Mouse (Mus musculus) MEL (cell line): ENCODE measurements around the gene Psors1c2.

Experiments used
- CHD1 ChIP-seq: IDR thresholded peaks from 2 replicates; pipeline ENCODE4 v1.6.1; 2012; ENCODE audit warnings: low read depth, mild to moderate bottlenecking, inconsistent platforms, low read length, improper control_type of control experiment
- CTCF ChIP-seq, 3 experiments: IDR thresholded peaks in 2 of 3; conservative IDR thresholded peaks in 1 of 3; 2 replicates each; pipeline ENCODE4 v1.5.1; 2011 to 2012; ENCODE audit warnings: low read length in 3 of 3, low read depth in 2 of 3, mild to moderate bottlenecking in 2 of 3, improper control_type of control experiment in 1 of 3, inconsistent platforms in 1 of 3, mixed read lengths in 1 of 3, moderate library complexity in 1 of 3; ENCODE audit not compliant: control insufficient read depth in 1 of 3, insufficient read depth in 1 of 3, poor library complexity in 1 of 3, severe bottlenecking in 1 of 3
- EP300 ChIP-seq, 2 experiments: IDR thresholded peaks; 2 replicates each; pipeline ENCODE4 v1.6.1; 2011; ENCODE audit warnings: improper control_type of control experiment in 2 of 2, low read length in 2 of 2, low read depth in 1 of 2, mild to moderate bottlenecking in 1 of 2
- MAFK ChIP-seq: IDR thresholded peaks from 2 replicates; pipeline ENCODE4 v1.6.1; 2011; ENCODE audit warnings: low read depth, mild to moderate bottlenecking, low read length, improper control_type of control experiment, borderline replicate concordance
- NELFE ChIP-seq: IDR thresholded peaks from 2 replicates; pipeline ENCODE4 v1.6.1; 2011; ENCODE audit warnings: low read depth, low read length, improper control_type of control experiment
- NRF1 ChIP-seq: IDR thresholded peaks from 2 replicates; pipeline ENCODE4 v1.6.1; 2014; ENCODE audit warnings: low read depth, mild to moderate bottlenecking, inconsistent platforms, low read length, improper control_type of control experiment, moderate library complexity; ENCODE audit not compliant: poor library complexity, insufficient read depth, severe bottlenecking
- POLR2A ChIP-seq, 2 experiments: IDR thresholded peaks; 2 replicates each; pipeline ENCODE4 v1.6.1; 2011 to 2012; ENCODE audit warnings: low read length in 2 of 2, mild to moderate bottlenecking in 2 of 2, control low read depth in 1 of 2, improper control_type of control experiment in 1 of 2, low read depth in 1 of 2, moderate library complexity in 1 of 2; ENCODE audit not compliant: control insufficient read depth in 1 of 2, insufficient read depth in 1 of 2, poor library complexity in 1 of 2
- SIN3A ChIP-seq: IDR thresholded peaks from 2 replicates; pipeline ENCODE4 v1.6.1; 2012; ENCODE audit warnings: low read length, improper control_type of control experiment, inconsistent platforms
- TAL1 ChIP-seq: IDR thresholded peaks from 2 replicates; pipeline ENCODE4 v1.6.1; 2012; ENCODE audit warnings: mild to moderate bottlenecking, inconsistent platforms, low read length, moderate library complexity, mixed read lengths
- USF1 ChIP-seq: IDR thresholded peaks from 2 replicates; pipeline ENCODE4 v1.6.1; 2014; ENCODE audit warnings: low read depth, mild to moderate bottlenecking, inconsistent platforms, low read length, improper control_type of control experiment, moderate library complexity
- USF2 ChIP-seq, 2 experiments: IDR thresholded peaks; 2 replicates each; pipeline ENCODE4 v1.6.1; 2011 to 2012; ENCODE audit warnings: improper control_type of control experiment in 2 of 2, low read length in 2 of 2, borderline replicate concordance in 1 of 2, inconsistent platforms in 1 of 2, low read depth in 1 of 2, mild to moderate bottlenecking in 1 of 2; ENCODE audit not compliant: insufficient read depth in 1 of 2

GRCm38 (mm10) chr17:35569091-35569944, 36.3 kb downstream of the Psors1c2 start:
- TF ChIP-seq EP300 (IDR thresholded peaks at IDR 0.05; ENCODE audit: low read depth in 1 of 2, low read length in 2 of 2) = no peak
- TF ChIP-seq NELFE = no peak
- TF ChIP-seq CHD1 = no peak
- TF ChIP-seq USF2 (IDR thresholded peaks at IDR 0.05; ENCODE audit: borderline replicate concordance in 1 of 2, insufficient read depth in 1 of 2, low read depth in 1 of 2, low read length in 2 of 2) = no peak
- no peak for TF ChIP-seq CTCF (IDR thresholded peaks at IDR 0.05 in 2 of 3, conservative IDR thresholded peaks at IDR 0.05 in 1 of 3; ENCODE audit: control insufficient read depth in 1 of 3, insufficient read depth in 1 of 3, low read depth in 2 of 3, low read length in 3 of 3, poor library complexity in 1 of 3, severe bottlenecking in 1 of 3)
- TF ChIP-seq NRF1 = no peak
- TF ChIP-seq POLR2A (IDR thresholded peaks at IDR 0.05; ENCODE audit: control insufficient read depth in 1 of 2, insufficient read depth in 1 of 2, low read depth in 1 of 2, low read length in 2 of 2, poor library complexity in 1 of 2) = no peak
- no peak for TF ChIP-seq SIN3A
- no peak for TF ChIP-seq TAL1
- no peak for TF ChIP-seq MAFK
- TF ChIP-seq USF1 = no peak
